Mouse (Mus musculus) gastrocnemius, adult 8-10 months (tissue): ENCODE data around the gene Mtcl1. TPM values are rescaled to one million over a fixed set of nuclear protein-coding genes. Genes with fewer than 3 reads are reported as not detected.

Experiments used
- DNase-seq, 2 experiments: peaks; one replicate each; pipeline ENCODE4 v3.0.0; 2022; ENCODE audit warnings: low spot score in 2 of 2
- total RNA-seq, 4 experiments: library from RNA; stranded (reverse); gene quantifications; 2 replicates each; pipeline ENCODE4 v1.2.4; 2022

The Mtcl1 gene
- total RNA-seq, 4 experiments from 2014 or later: 4.8 to 10.0 (median 5.6) TPM

GRCm38 (mm10) chr17:66331207-66331606 lies 118.3 kb downstream of the Mtcl1 start:
- DNase-seq: no peak

- no peak for DNase-seq
These were observed 123.0 kb downstream of the Mtcl1 start for GRCm38 (mm10) chr17:66326552-66327045.

- DNase-seq: no peak
These were observed 123.4 kb downstream of the Mtcl1 start for GRCm38 (mm10) chr17:66326204-66326545.

- no peak for DNase-seq
These were observed 123.9 kb downstream of the Mtcl1 start for GRCm38 (mm10) chr17:66325440-66326203.

- no peak for DNase-seq
These were observed 124.7 kb downstream of the Mtcl1 start for GRCm38 (mm10) chr17:66324836-66325235.

GRCm38 (mm10) chr17:66322646-66323255 lies 126.8 kb downstream of the Mtcl1 start:
- no peak for DNase-seq

- DNase-seq: no peak
These were observed 127.6 kb downstream of the Mtcl1 start for GRCm38 (mm10) chr17:66321933-66322332.

GRCm38 (mm10) chr17:66320716-66321372 lies 128.7 kb downstream of the Mtcl1 start:
- DNase-seq: no peak

- no peak for DNase-seq
These were observed 131.5 kb downstream of the Mtcl1 start for GRCm38 (mm10) chr17:66318031-66318430.

- DNase-seq: no peak
These were observed 132.0 kb downstream of the Mtcl1 start for GRCm38 (mm10) chr17:66317576-66317975.

GRCm38 (mm10) chr17:66317156-66317555 lies 132.4 kb downstream of the Mtcl1 start:
- DNase-seq: no peak

GRCm38 (mm10) chr17:66315451-66315850 lies 134.1 kb downstream of the Mtcl1 start:
- no peak for DNase-seq

- DNase-seq: no peak
These were observed 134.8 kb downstream of the Mtcl1 start for GRCm38 (mm10) chr17:66314566-66315285.

GRCm38 (mm10) chr17:66301906-66302305 lies 147.6 kb downstream of the Mtcl1 start:
- no peak for DNase-seq

- DNase-seq: no peak
These were observed 148.3 kb downstream of the Mtcl1 start for GRCm38 (mm10) chr17:66301267-66301666.

- no peak for DNase-seq
These were observed 151.8 kb downstream of the Mtcl1 start for GRCm38 (mm10) chr17:66297721-66298120.

- no peak for DNase-seq
These were observed 156.0 kb downstream of the Mtcl1 start for GRCm38 (mm10) chr17:66293581-66293980.

GRCm38 (mm10) chr17:66289894-66290293 lies 159.7 kb downstream of the Mtcl1 start:
- DNase-seq: no peak
